Mouse (Mus musculus) left cerebral cortex, postnatal 36 days (tissue): ENCODE results near the gene Tbcb. TPM values are rescaled to one million over a fixed set of nuclear protein-coding genes. Genes with fewer than 3 reads are reported as not detected.

Experiments
- total RNA-seq, 2 experiments: library from RNA; stranded (reverse); gene quantifications; 2 replicates each; pipeline ENCODE4 v1.2.3; 2021

Gene Tbcb
- total RNA-seq, 2 experiments from 2014 or later = 135 to 142 TPM

Other genes with a start within 250 kb of the Tbcb start
- gene Zfp568, start 248.3 kb downstream of the Tbcb start, total RNA-seq = 1 to 10 TPM; 3.2 to 5.3 TPM
- 1 to 10 TPM; 7.7 to 8.5 TPM for gene Zfp14, start 180.9 kb downstream of the Tbcb start, total RNA-seq
- gene Zfp82, start 159.4 kb downstream of the Tbcb start, total RNA-seq = 1 to 10 TPM; 3.4 to 4.5 TPM
- 1 to 10 TPM in 1 of 2 experiments, not detected in 1; 1.1 TPM for gene Gm26920, start 141.9 kb downstream of the Tbcb start, total RNA-seq
- 1 to 10 TPM; 7.5 to 7.6 TPM for gene Zfp566, start 141.7 kb downstream of the Tbcb start, total RNA-seq
- 10 to 100 TPM; 65.6 to 70.4 TPM for gene Zfp260, start 137.5 kb downstream of the Tbcb start, total RNA-seq
- gene Zfp382, start 110.3 kb downstream of the Tbcb start, total RNA-seq = 10 to 100 TPM; 29.9 to 38.4 TPM
- gene Zfp146, start 62.5 kb downstream of the Tbcb start, total RNA-seq = 10 to 100 TPM; 40.5 to 48.3 TPM
- gene Cox7a1, start 48.1 kb downstream of the Tbcb start, total RNA-seq = 1 to 10 TPM; 5.8 to 6.0 TPM
- gene Capns1, start 33.5 kb downstream of the Tbcb start, total RNA-seq = 100 to 1,000 TPM; 175 to 181 TPM
- gene Polr2i, start 324 bp downstream of the Tbcb start, total RNA-seq = 10 to 100 TPM; 45.6 to 53.4 TPM
- not detected for gene Ovol3, start 3.5 kb upstream of the Tbcb start, total RNA-seq
- gene Thap8, start 47.8 kb upstream of the Tbcb start, total RNA-seq = under 1 TPM; 0.32 to 0.41 TPM
- 1 to 10 TPM; 1.0 to 1.1 TPM for gene Wdr62, start 48.1 kb upstream of the Tbcb start, total RNA-seq
- 100 to 1,000 TPM; 491 to 494 TPM for gene Clip3, start 59.5 kb upstream of the Tbcb start, total RNA-seq
- gene Alkbh6, start 76.4 kb upstream of the Tbcb start, total RNA-seq = 10 to 100 TPM; 58.7 to 65.2 TPM
- 1 to 10 TPM; 6.4 to 9.1 TPM for gene Syne4, start 82.5 kb upstream of the Tbcb start, total RNA-seq
- gene E130208F15Rik, start 89.5 kb upstream of the Tbcb start, total RNA-seq = under 1 TPM; 0.52 to 0.54 TPM
- gene Sdhaf1, start 91.6 kb upstream of the Tbcb start, total RNA-seq = 1 to 10 TPM; 7.5 to 9.4 TPM
- gene Lrfn3, start 130.5 kb upstream of the Tbcb start, total RNA-seq = 10 to 100 TPM; 32.9 to 35.1 TPM
- 10 to 100 TPM; 25.0 to 28.4 TPM for gene Tyrobp, start 181.5 kb upstream of the Tbcb start, total RNA-seq
- gene Hcst, start 187.6 kb upstream of the Tbcb start, total RNA-seq = 1 to 10 TPM; 1.2 to 2.1 TPM
- 1 to 10 TPM; 2.9 to 3.6 TPM for gene Nfkbid, start 189.5 kb upstream of the Tbcb start, total RNA-seq
- gene Aplp1, start 213.3 kb upstream of the Tbcb start, total RNA-seq = 1,000 to 10,000 TPM; 1,238 to 1,418 TPM
- 10 to 100 TPM; 12.9 to 17.8 TPM for gene Kirrel2, start 225.4 kb upstream of the Tbcb start, total RNA-seq
- under 1 TPM; 0.99 to 1.00 TPM for gene Nphs1, start 226.0 kb upstream of the Tbcb start, total RNA-seq